Mouse (Mus musculus): ENCODE data around the gene Rrp12.

Rrp12 gene

GRCm38 (mm10) chr19:41826529-41826928 lies 69.4 kb downstream of the Rrp12 start:
- DNase-seq = no peak

- DNase-seq = no peak
Measured at GRCm38 (mm10) chr19:41824950-41825349, 71.0 kb downstream of the Rrp12 start.

- no peak for DNase-seq
Measured at GRCm38 (mm10) chr19:41822589-41822988, 73.4 kb downstream of the Rrp12 start.

- DNase-seq = no peak
Measured at GRCm38 (mm10) chr19:41821436-41821835, 74.5 kb downstream of the Rrp12 start.

- no peak for DNase-seq
Measured at GRCm38 (mm10) chr19:41818749-41819148, 77.2 kb downstream of the Rrp12 start.

- no peak for DNase-seq
Measured at GRCm38 (mm10) chr19:41817325-41817724, 78.6 kb downstream of the Rrp12 start.

- DNase-seq = no peak
Measured at GRCm38 (mm10) chr19:41816915-41817314, 79.1 kb downstream of the Rrp12 start.

- DNase-seq = no peak
Measured at GRCm38 (mm10) chr19:41816410-41816809, 79.6 kb downstream of the Rrp12 start.

GRCm38 (mm10) chr19:41813374-41813773 lies 82.6 kb downstream of the Rrp12 start:
- no peak for DNase-seq
